Mouse (Mus musculus) cerebellum, adult 2 months (tissue): ENCODE results near the gene Trmt61a.

Source experiments
- CTCF ChIP-seq: fragments of 200-500 bp; IDR thresholded peaks from 2 replicates; pipeline ENCODE4 v1.5.1; 2011; ENCODE audit warnings: low read depth, mild to moderate bottlenecking, control low read depth, low read length, moderate library complexity, borderline replicate concordance; ENCODE audit not compliant: insufficient read depth
- POLR2A ChIP-seq: fragments of 200-500 bp; IDR thresholded peaks from 2 replicates; pipeline ENCODE4 v1.6.1; 2011; ENCODE audit warnings: low read length, control low read depth, borderline replicate concordance; ENCODE audit not compliant: insufficient read depth

- TF ChIP-seq CTCF (no peak), POLR2A (no peak)
Observed at GRCm38 (mm10) chr12:111652953-111653352, 25.0 kb upstream of the Trmt61a start.
